Mouse (Mus musculus) neutrophil, adult 83 days (primary cell): ENCODE data around the gene Abca4. TPM values are rescaled to one million over a fixed set of nuclear protein-coding genes. Genes with fewer than 3 reads are reported as not detected.

Source experiments
- total RNA-seq, 2 experiments: library from RNA; stranded (reverse); gene quantifications; one replicate each; pipeline ENCODE4 v1.2.4; 2023

Gene Abca4
- total RNA-seq, result under 1 TPM; 0.15 to 0.26 TPM

GRCm38 (mm10) chr3:122043799-122044547 lies at the start of gene Abca4:
Gene Abca4, plus strand, starts transcription at chr3:122044443.

Other genes starting within 250 kb of the Abca4 start
- 10 to 100 TPM; 12.3 to 13.0 TPM for gene Abcd3, start 229.1 kb upstream of the Abca4 start, total RNA-seq
- gene Arhgap29, start 91.9 kb upstream of the Abca4 start, total RNA-seq, result under 1 TPM; 0.46 to 0.51 TPM
- gene Gclm, start 201.1 kb downstream of the Abca4 start, total RNA-seq, result 10 to 100 TPM; 69.3 to 77.5 TPM
- 10 to 100 TPM; 32.2 to 32.6 TPM for gene Dnttip2, start 229.9 kb downstream of the Abca4 start, total RNA-seq
- gene Bcar3, start 249.7 kb downstream of the Abca4 start, total RNA-seq, result 1 to 10 TPM; 7.8 to 8.4 TPM